Mouse (Mus musculus) stomach, embryonic 15.5 days (tissue): ENCODE data around the gene Nbeal2. TPM values are rescaled to one million over a fixed set of nuclear protein-coding genes. Genes with fewer than 3 reads are reported as not detected.

Source experiments
- ATAC-seq: fragments of 200-750 bp; cut with Nextera tagmentation; 2 replicates; pipeline ENCODE4 v1.8.0; 2017; ENCODE audit warnings: low read depth, moderate number of reproducible peaks, moderate TSS enrichment; ENCODE audit not compliant: insufficient read depth, low FRiP score
- H3K27ac ChIP-seq: fragments of 300-500 bp; sonication (generic); 2 replicates; pipeline ENCODE4 v1.5.1; 2015; ENCODE audit warnings: mild to moderate bottlenecking, inconsistent platforms
- H3K27me3 ChIP-seq: fragments of 300-500 bp; sonication (generic); replicated peaks from 2 replicates; pipeline ENCODE4 v1.6.1; 2015; ENCODE audit warnings: inconsistent platforms
- H3K36me3 ChIP-seq: fragments of 300-500 bp; sonication (generic); 2 replicates; pipeline ENCODE4 v1.6.1; 2015; ENCODE audit warnings: inconsistent platforms
- H3K4me1 ChIP-seq: fragments of 300-500 bp; sonication (generic); 2 replicates; pipeline ENCODE4 v1.6.1; 2015; ENCODE audit warnings: inconsistent platforms
- H3K4me2 ChIP-seq: fragments of 300-500 bp; sonication (generic); 2 replicates; pipeline ENCODE4 v1.6.1; 2015; ENCODE audit warnings: mild to moderate bottlenecking, inconsistent platforms
- H3K4me3 ChIP-seq: fragments of 300-500 bp; sonication (generic); replicated peaks from 2 replicates; pipeline ENCODE4 v1.5.1; 2015; ENCODE audit warnings: inconsistent platforms
- H3K9ac ChIP-seq: fragments of 300-500 bp; sonication (generic); 2 replicates; pipeline ENCODE4 v1.6.1; 2015; ENCODE audit warnings: inconsistent platforms
- H3K9me3 ChIP-seq: fragments of 300-500 bp; sonication (generic); 2 replicates; pipeline ENCODE4 v1.6.1; 2016; ENCODE audit warnings: inconsistent platforms
- WGBS: fragments of 180-500 bp; shearing (Covaris S2); methylation state at CpG from one replicate; pipeline ENCODE4 v1.1.7; 2015; 5-methylcytosine and 5-hydroxymethylcytosine counted together
- polyA plus RNA-seq: library from polyadenylated mRNA; unstranded; fragments of >200 nt; fragmentation: Nextera tagmentation; extraction: Ambion mirVana; gene quantifications from 2 replicates; pipeline ENCODE4 v1.2.1, GENCODE M21; 2015

Nbeal2 gene
- polyA plus RNA-seq = 6.2 and 6.9 TPM in 2 replicates

- WGBS = under 1% methylated on average over 69 of the region's 75 CpGs
- H3K9ac ChIP-seq = peak within 1 kb of the TSS; percentile 60
- peak within 1 kb of the TSS; percentile 98 for H3K4me2 ChIP-seq
- no peaks in the 10 kb centered on the region for H3K36me3 ChIP-seq
- H3K27me3 ChIP-seq = peaks cover 13% of the 10 kb centered on the region; the same call in 1 of the 2 replicates
- peaks cover 42% of the 10 kb centered on the region for H3K4me1 ChIP-seq
- H3K27ac ChIP-seq = peak within 1 kb of the TSS; percentile 74
- ATAC-seq = peak; percentile 90
- H3K9me3 ChIP-seq = no peaks in the 10 kb centered on the region
- H3K4me3 ChIP-seq = peak within 1 kb of the TSS; percentile 69
Measured at GRCm38 (mm10) chr9:110653655-110654461, at the start of gene Nbeal2. TSS of gene Nbeal2 (minus strand) at chr9:110654161.

GRCm38 (mm10) chr9:110702848-110703247, 48.9 kb upstream of the Nbeal2 start:
- H3K27me3 ChIP-seq = no peaks in the 10 kb centered on the region
- ATAC-seq = no peak
- no peak overlapping the region for H3K9ac ChIP-seq
- WGBS = 63% methylated on average over 1 of the region's 1 CpGs
- H3K4me3 ChIP-seq = no peak overlapping the region
- no peaks in the 10 kb centered on the region for H3K9me3 ChIP-seq
- H3K4me2 ChIP-seq = no peak overlapping the region
- no peaks in the 10 kb centered on the region for H3K4me1 ChIP-seq
- peak overlapping the region; percentile 37 for H3K27ac ChIP-seq
- H3K36me3 ChIP-seq = peaks cover 10% of the 10 kb centered on the region

GRCm38 (mm10) chr9:110701114-110702032, 47.4 kb upstream of the Nbeal2 start:
- H3K9ac ChIP-seq = no peak overlapping the region
- WGBS = 78% methylated on average over 12 of the region's 12 CpGs
- peaks cover 10% of the 10 kb centered on the region for H3K36me3 ChIP-seq
- no peaks in the 10 kb centered on the region for H3K9me3 ChIP-seq
- ATAC-seq = no peak
- H3K27ac ChIP-seq = no peak overlapping the region
- H3K4me1 ChIP-seq = no peaks in the 10 kb centered on the region
- no peaks in the 10 kb centered on the region for H3K27me3 ChIP-seq
- no peak overlapping the region for H3K4me3 ChIP-seq
- H3K4me2 ChIP-seq = no peak overlapping the region

GRCm38 (mm10) chr9:110699574-110699973, 45.6 kb upstream of the Nbeal2 start:
- no peaks in the 10 kb centered on the region for H3K27me3 ChIP-seq
- H3K36me3 ChIP-seq = peaks cover 13% of the 10 kb centered on the region
- H3K4me1 ChIP-seq = no peaks in the 10 kb centered on the region
- no peak overlapping the region for H3K4me2 ChIP-seq
- H3K4me3 ChIP-seq = no peak overlapping the region
- H3K9me3 ChIP-seq = no peaks in the 10 kb centered on the region
- H3K9ac ChIP-seq = no peak overlapping the region
- 69% methylated on average over 3 of the region's 3 CpGs for WGBS
- no peak overlapping the region; the same call in 1 of the 2 replicates for H3K27ac ChIP-seq
- ATAC-seq = peak; percentile 70; the same call in 1 of the 2 replicates

GRCm38 (mm10) chr9:110697465-110697864, 43.5 kb upstream of the Nbeal2 start:
- H3K4me1 ChIP-seq = no peaks in the 10 kb centered on the region
- ATAC-seq = no peak
- 70% methylated on average over 3 of the region's 3 CpGs for WGBS
- H3K9ac ChIP-seq = no peak overlapping the region
- no peak overlapping the region for H3K4me3 ChIP-seq
- H3K36me3 ChIP-seq = peaks cover 24% of the 10 kb centered on the region
- no peak overlapping the region for H3K27ac ChIP-seq
- H3K9me3 ChIP-seq = no peaks in the 10 kb centered on the region
- no peak overlapping the region for H3K4me2 ChIP-seq
- H3K27me3 ChIP-seq = no peaks in the 10 kb centered on the region

- no peaks in the 10 kb centered on the region for H3K27me3 ChIP-seq
- no peaks in the 10 kb centered on the region for H3K4me1 ChIP-seq
- H3K27ac ChIP-seq = peak overlapping the region; percentile 48; the same call in 1 of the 2 replicates
- H3K9me3 ChIP-seq = no peaks in the 10 kb centered on the region
- 94% methylated on average over 5 of the region's 5 CpGs for WGBS
- H3K4me3 ChIP-seq = no peak overlapping the region
- H3K36me3 ChIP-seq = peaks cover 24% of the 10 kb centered on the region
- H3K4me2 ChIP-seq = no peak overlapping the region
- no peak for ATAC-seq
- no peak overlapping the region for H3K9ac ChIP-seq
Measured at GRCm38 (mm10) chr9:110696427-110696826, 42.5 kb upstream of the Nbeal2 start.

GRCm38 (mm10) chr9:110695165-110695755, 41.3 kb upstream of the Nbeal2 start:
- Histone ChIP-seq H3K9ac (no peak overlapping the region), H3K27ac (no peak overlapping the region), H3K4me2 (no peak overlapping the region), H3K4me3 (no peak overlapping the region), H3K4me1 (no peaks in the 10 kb centered on the region), H3K9me3 (no peaks in the 10 kb centered on the region), H3K27me3 (no peaks in the 10 kb centered on the region), H3K36me3 (peaks cover 18% of the 10 kb centered on the region)
- WGBS = 81% methylated on average over 4 of the region's 4 CpGs
- no peak for ATAC-seq

GRCm38 (mm10) chr9:110689261-110689779, 35.4 kb upstream of the Nbeal2 start:
- Histone ChIP-seq H3K36me3 (peaks cover 9% of the 10 kb centered on the region), H3K4me1 (peaks cover 17% of the 10 kb centered on the region), H3K27me3 (no peaks in the 10 kb centered on the region), H3K4me2 (peak overlapping the region; percentile 32), H3K9ac (no peak overlapping the region), H3K4me3 (no peak overlapping the region), H3K9me3 (no peaks in the 10 kb centered on the region), H3K27ac (peak overlapping the region; percentile 77)
- WGBS = 56% methylated on average over 8 of the region's 8 CpGs
- peak; percentile 78 for ATAC-seq

GRCm38 (mm10) chr9:110687846-110688245, 33.9 kb upstream of the Nbeal2 start:
- Histone ChIP-seq H3K36me3 (peaks cover under 1% of the 10 kb centered on the region; the same call in 1 of the 2 replicates), H3K4me2 (no peak overlapping the region), H3K4me3 (no peak overlapping the region), H3K4me1 (peaks cover 26% of the 10 kb centered on the region), H3K9ac (no peak overlapping the region), H3K27me3 (no peaks in the 10 kb centered on the region), H3K27ac (no peak overlapping the region), H3K9me3 (no peaks in the 10 kb centered on the region)
- ATAC-seq = no peak
- WGBS = 89% methylated on average over 2 of the region's 2 CpGs

GRCm38 (mm10) chr9:110687061-110687460, 33.1 kb upstream of the Nbeal2 start:
- H3K36me3 ChIP-seq = no peaks in the 10 kb centered on the region
- peaks cover 29% of the 10 kb centered on the region for H3K4me1 ChIP-seq
- H3K4me3 ChIP-seq = no peak overlapping the region
- no peaks in the 10 kb centered on the region for H3K27me3 ChIP-seq
- no peaks in the 10 kb centered on the region for H3K9me3 ChIP-seq
- peak overlapping the region; percentile 98; the same call in 1 of the 2 replicates for H3K27ac ChIP-seq
- H3K4me2 ChIP-seq = no peak overlapping the region
- 68% methylated on average over 5 of the region's 5 CpGs for WGBS
- H3K9ac ChIP-seq = no peak overlapping the region
- no peak for ATAC-seq

- H3K4me2 ChIP-seq = no peak overlapping the region
- WGBS = 56% methylated on average over 3 of the region's 3 CpGs
- no peaks in the 10 kb centered on the region for H3K27me3 ChIP-seq
- H3K9ac ChIP-seq = no peak overlapping the region
- no peak overlapping the region for H3K4me3 ChIP-seq
- peak overlapping the region; percentile 98 for H3K27ac ChIP-seq
- no peak for ATAC-seq
- H3K36me3 ChIP-seq = no peaks in the 10 kb centered on the region
- H3K4me1 ChIP-seq = peaks cover 29% of the 10 kb centered on the region
- no peaks in the 10 kb centered on the region for H3K9me3 ChIP-seq
Measured at GRCm38 (mm10) chr9:110686472-110686871, 32.5 kb upstream of the Nbeal2 start.
